Mouse (Mus musculus) megakaryocyte, embryonic 14.5 days (primary cell): Measurements from ENCODE around the gene Ifrd2. TPM values are rescaled to one million over a fixed set of nuclear protein-coding genes. Genes with fewer than 3 reads are reported as not detected.
A peak's percentile ranks its signal among the peaks of the same experiment; 100 is the strongest.

Experiments used
- H3K27me3 ChIP-seq: replicated peaks from 2 replicates; pipeline ENCODE3; 2012; ENCODE audit warnings: inconsistent platforms
- H3K36me3 ChIP-seq: replicated peaks from 2 replicates; pipeline ENCODE3; 2012; ENCODE audit warnings: low read length, inconsistent platforms, mixed read lengths
- H3K4me1 ChIP-seq: 2 replicates; pipeline ENCODE4 v1.6.1; 2012; ENCODE audit warnings: inconsistent platforms
- H3K4me3 ChIP-seq: replicated peaks from 2 replicates; pipeline ENCODE3; 2012; ENCODE audit warnings: moderate library complexity, mild to moderate bottlenecking, inconsistent platforms
- H3K9me3 ChIP-seq: 2 replicates; pipeline ENCODE4 v1.6.1; 2012; ENCODE audit warnings: inconsistent platforms
- FLI1 ChIP-seq: IDR thresholded peaks from 2 replicates; pipeline ENCODE4 v1.6.1; 2012; ENCODE audit warnings: low read length, inconsistent platforms, mixed read lengths
- GATA1 ChIP-seq: IDR thresholded peaks from 3 replicates; pipeline ENCODE4 v1.6.1; 2012; ENCODE audit warnings: mixed read lengths, low read length, inconsistent platforms, borderline replicate concordance
- polyA plus RNA-seq: library from polyadenylated mRNA; stranded (reverse); fragments of >175 nt; gene quantifications from 2 replicates; pipeline ENCODE4 v1.2.3, GENCODE M21; 2012; ENCODE audit warnings: low replicate concordance; ENCODE audit not compliant: insufficient read depth

Ifrd2 gene
- polyA plus RNA-seq, 1 experiment, result 34.9 TPM

DNA sequence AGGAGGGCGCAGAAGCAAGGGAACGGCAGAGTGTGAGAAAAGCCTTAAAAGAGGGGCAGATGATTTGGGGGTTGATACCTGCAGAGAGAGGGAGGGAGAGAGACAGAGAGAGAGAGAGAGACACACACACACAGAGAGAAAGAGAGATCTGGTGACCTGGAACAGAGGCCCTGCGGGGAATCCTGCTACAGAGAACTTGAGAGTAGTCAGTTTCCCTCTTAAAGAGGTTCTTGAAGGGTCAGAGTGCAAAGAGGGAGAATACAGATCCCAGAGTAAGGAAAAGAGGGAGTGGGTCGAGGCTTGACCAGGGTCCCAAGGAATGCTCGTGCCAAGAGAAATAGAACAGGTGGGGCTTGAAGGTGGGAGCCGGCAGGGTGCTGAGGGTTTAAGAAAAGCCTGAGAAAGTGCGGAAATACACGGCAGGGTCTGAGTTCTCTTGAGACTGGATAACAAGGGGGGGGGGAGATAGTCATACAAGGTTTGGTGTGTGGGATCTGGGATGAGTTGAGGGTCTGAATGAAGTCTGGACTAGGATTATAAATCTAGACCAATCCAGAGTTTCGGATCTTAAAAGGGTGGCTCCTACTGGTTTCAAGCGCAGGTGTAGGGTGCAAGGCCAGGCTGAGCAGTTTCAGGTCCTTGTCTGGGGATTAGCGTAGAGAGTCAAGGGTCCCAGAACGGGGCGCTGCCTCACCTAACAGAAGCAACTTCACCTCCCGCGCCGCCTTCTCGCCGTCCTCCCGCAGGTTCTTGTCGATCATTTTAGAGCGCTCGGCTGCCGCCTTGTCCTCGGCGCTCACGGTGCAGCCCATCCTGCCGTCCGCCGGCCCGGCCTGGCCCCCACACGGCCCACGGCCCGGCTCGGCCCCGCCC is 47.2 kb downstream of the Ifrd2 start:
- H3K27me3 ChIP-seq, result peaks cover 11% of the 10 kb centered on the region
- H3K4me1 ChIP-seq, result peaks cover 61% of the 10 kb centered on the region
- H3K4me3 ChIP-seq, result peak overlapping the region; percentile 99
- no peak for TF ChIP-seq FLI1
- no peak for TF ChIP-seq GATA1
- H3K36me3 ChIP-seq, result peaks cover 31% of the 10 kb centered on the region
- no peaks in the 10 kb centered on the region for H3K9me3 ChIP-seq

DNA sequence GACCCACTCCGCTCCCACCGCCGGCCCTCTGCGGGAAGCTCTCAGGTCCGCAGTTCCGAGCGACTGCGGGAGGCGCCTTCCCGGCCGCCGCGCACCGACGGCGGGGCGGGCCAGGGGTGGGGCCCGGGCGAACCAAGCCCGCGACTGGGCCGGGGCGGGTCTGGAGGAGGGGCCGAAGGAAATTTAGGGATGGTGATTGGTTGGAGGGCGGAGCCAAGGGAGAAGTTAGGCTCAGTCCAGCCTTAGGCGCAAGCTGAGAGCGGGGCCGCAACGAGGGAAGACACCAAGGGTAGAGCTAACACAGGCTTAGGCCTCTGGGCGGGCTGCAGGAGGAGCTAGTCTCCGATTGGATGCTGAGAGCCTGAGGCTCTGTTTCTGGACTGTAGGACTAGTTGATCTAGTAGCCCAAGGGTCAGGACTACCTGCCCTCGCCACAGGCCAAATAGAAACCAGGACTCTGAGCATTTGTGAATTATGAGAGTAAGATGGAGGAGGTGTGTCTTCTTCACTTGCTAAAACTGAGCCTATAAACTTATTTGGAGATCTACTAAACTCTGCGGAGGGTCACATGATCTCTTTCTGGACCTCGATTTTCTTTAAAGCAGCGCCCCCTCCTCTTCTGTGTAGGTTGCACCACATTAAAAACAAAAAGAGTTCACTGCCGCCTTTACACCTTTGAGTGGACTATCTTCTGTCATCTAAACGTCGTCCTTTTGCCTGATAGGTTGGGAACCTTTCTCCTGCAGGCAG is 48.0 kb downstream of the Ifrd2 start, which contains the start of gene Gnai2:
Gnai2 (minus strand) TSS at position 89 of the 750 bp plus-strand sequence.
- no peaks in the 10 kb centered on the region for H3K9me3 ChIP-seq
- peaks cover 24% of the 10 kb centered on the region for H3K36me3 ChIP-seq
- peaks cover 61% of the 10 kb centered on the region for H3K4me1 ChIP-seq
- H3K4me3 ChIP-seq, result peak within 1 kb of the TSS; percentile 99
- H3K27me3 ChIP-seq, result peaks cover 11% of the 10 kb centered on the region
- TF ChIP-seq GATA1, result no peak
- TF ChIP-seq FLI1, result no peak

DNA sequence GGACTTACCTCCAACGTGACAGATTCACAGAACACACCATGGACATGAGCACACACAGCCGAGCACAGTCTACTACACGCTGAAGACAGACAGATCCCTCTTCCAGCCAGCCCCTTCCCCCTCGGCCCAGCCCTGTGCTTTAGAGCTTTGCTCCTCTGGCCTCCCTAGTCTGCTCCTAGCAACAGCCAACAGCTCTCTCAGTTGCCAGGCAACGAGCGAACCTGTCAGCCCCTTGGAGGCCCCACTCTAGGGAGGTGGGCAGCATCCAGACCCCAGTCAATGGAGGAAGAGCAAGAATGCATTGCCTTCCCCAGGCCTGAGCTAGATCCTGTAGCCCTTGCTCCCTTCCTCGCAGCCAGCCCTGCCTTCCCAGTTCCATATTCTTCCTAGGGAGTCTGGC is 49.6 kb downstream of the Ifrd2 start:
- peaks cover 58% of the 10 kb centered on the region for H3K4me1 ChIP-seq
- no peak overlapping the region for H3K4me3 ChIP-seq
- H3K9me3 ChIP-seq, result no peaks in the 10 kb centered on the region
- H3K27me3 ChIP-seq, result peaks cover 24% of the 10 kb centered on the region
- no peak for TF ChIP-seq FLI1
- no peak for TF ChIP-seq GATA1
- peaks cover 9% of the 10 kb centered on the region for H3K36me3 ChIP-seq

DNA sequence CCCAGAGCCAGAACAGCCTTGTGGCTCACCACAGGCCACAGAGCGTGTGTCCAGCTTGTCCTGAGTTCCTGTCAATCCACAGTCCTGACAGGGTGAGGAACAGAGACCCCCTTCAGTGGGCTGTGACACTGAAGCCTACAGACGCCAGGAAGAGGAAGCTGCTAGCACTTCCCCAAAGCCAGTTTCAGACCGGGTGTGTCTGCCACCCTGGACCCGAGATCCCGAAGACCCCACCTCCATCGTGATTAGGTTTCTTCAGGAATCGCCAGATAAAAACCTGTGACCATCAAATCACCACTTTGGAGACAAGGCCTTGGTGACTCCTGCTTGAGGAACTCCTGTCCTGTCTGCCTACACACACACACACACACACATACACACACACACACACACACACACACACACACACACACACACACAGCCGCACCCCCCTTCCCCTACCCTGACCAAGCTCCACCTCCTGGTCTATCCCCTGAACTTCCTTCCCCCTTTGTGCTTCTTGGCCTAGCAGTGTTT is 52.9 kb downstream of the Ifrd2 start:
- Histone ChIP-seq H3K4me3 (peak overlapping the region; percentile 85), H3K27me3 (peaks cover 25% of the 10 kb centered on the region), H3K4me1 (peaks cover 68% of the 10 kb centered on the region), H3K36me3 (no peaks in the 10 kb centered on the region), H3K9me3 (no peaks in the 10 kb centered on the region)
- TF ChIP-seq FLI1, result no peak
- no peak for TF ChIP-seq GATA1

DNA sequence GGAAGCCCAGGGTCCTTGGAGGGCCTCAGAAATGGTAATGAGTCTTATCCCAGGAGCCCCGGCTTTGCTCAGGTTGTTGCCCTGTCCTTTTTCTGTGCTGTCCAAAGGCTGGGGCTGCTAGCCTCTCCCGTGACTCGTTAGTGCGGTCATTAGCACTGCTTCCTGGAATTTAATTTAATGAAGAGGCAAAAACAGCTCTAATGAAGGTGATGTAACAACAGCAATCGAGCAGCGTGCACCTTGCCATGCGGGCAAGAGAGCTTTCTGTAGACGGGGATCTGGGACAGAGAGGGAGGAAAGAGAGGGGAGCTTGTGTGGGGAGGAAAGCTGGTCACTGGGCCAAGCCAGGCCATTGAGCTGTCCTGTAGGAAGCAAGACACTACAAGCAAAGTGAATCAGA is 54.2 kb downstream of the Ifrd2 start:
- H3K4me1 ChIP-seq, result peaks cover 60% of the 10 kb centered on the region
- TF ChIP-seq FLI1 (no peak), GATA1 (no peak)
- H3K27me3 ChIP-seq, result peaks cover 28% of the 10 kb centered on the region
- H3K9me3 ChIP-seq, result no peaks in the 10 kb centered on the region
- no peaks in the 10 kb centered on the region for H3K36me3 ChIP-seq
- H3K4me3 ChIP-seq, result no peak overlapping the region

Other genes starting within 250 kb of the Ifrd2 start
- gene Hemk1, start 249.3 kb upstream of the Ifrd2 start, polyA plus RNA-seq, result 8.1 TPM in 1 of 2 replicates, not detected in the other
- gene 6430571L13Rik, start 247.0 kb upstream of the Ifrd2 start, polyA plus RNA-seq, result not detected in 2 replicates
- gene Cacna2d2, start 188.0 kb upstream of the Ifrd2 start, polyA plus RNA-seq, result not detected in 2 replicates
- gene Tmem115, start 53.7 kb upstream of the Ifrd2 start, polyA plus RNA-seq, result 12.0 and 24.4 TPM in 2 replicates
- 4.2 and 18.5 TPM in 2 replicates for gene Cyb561d2, start 45.4 kb upstream of the Ifrd2 start, polyA plus RNA-seq
- 0.37 TPM in 1 of 2 replicates, not detected in the other for gene Nprl2, start 45.4 kb upstream of the Ifrd2 start, polyA plus RNA-seq
- 0.68 TPM in 1 of 2 replicates, not detected in the other for gene Zmynd10, start 40.3 kb upstream of the Ifrd2 start, polyA plus RNA-seq
- gene Rassf1, start 36.1 kb upstream of the Ifrd2 start, polyA plus RNA-seq, result 10.3 and 12.6 TPM in 2 replicates
- gene Tusc2, start 24.4 kb upstream of the Ifrd2 start, polyA plus RNA-seq, result 23.3 and 103 TPM in 2 replicates
- 10.8 and 11.8 TPM in 2 replicates for gene Hyal2, start 19.7 kb upstream of the Ifrd2 start, polyA plus RNA-seq
- 1.6 and 2.6 TPM in 2 replicates for gene Hyal1, start 10.7 kb upstream of the Ifrd2 start, polyA plus RNA-seq
- 63.3 and 72.4 TPM in 2 replicates for gene Naa80, start 8.8 kb upstream of the Ifrd2 start, polyA plus RNA-seq
- gene Hyal3, start 6.8 kb upstream of the Ifrd2 start, polyA plus RNA-seq, result 0.31 TPM in 1 of 2 replicates, not detected in the other
- gene Sema3b, start 21.6 kb downstream of the Ifrd2 start, polyA plus RNA-seq, result not detected in 2 replicates
- gene Gnai2, start 47.7 kb downstream of the Ifrd2 start, polyA plus RNA-seq, result 1,319 and 1,886 TPM in 2 replicates
- not detected in 2 replicates for gene Slc38a3, start 81.9 kb downstream of the Ifrd2 start, polyA plus RNA-seq
- not detected in 2 replicates for gene Gnat1, start 92.1 kb downstream of the Ifrd2 start, polyA plus RNA-seq
- gene Sema3f, start 122.8 kb downstream of the Ifrd2 start, polyA plus RNA-seq, result not detected in 2 replicates
- 3.9 and 7.6 TPM in 2 replicates for gene Rbm5, start 183.4 kb downstream of the Ifrd2 start, polyA plus RNA-seq